Mouse (Mus musculus) embryonic facial prominence, embryonic 12.5 days (tissue): Measurements from ENCODE around the gene Serinc4. TPM values are rescaled to one million over a fixed set of nuclear protein-coding genes. Genes with fewer than 3 reads are reported as not detected.
A peak's percentile ranks its signal among the peaks of the same experiment; 100 is the strongest.

Experiments used
- ATAC-seq: fragments of 200-750 bp; cut with Nextera tagmentation; 2 replicates; pipeline ENCODE4 v1.8.0; 2017; ENCODE audit not compliant: insufficient number of reproducible peaks, insufficient read depth, low FRiP score, low TSS enrichment
- H3K27ac ChIP-seq: fragments of 300-500 bp; sonication (generic); 2 replicates; pipeline ENCODE4 v1.5.1; 2016; ENCODE audit warnings: mild to moderate bottlenecking
- H3K27me3 ChIP-seq: fragments of 300-500 bp; sonication (generic); 2 replicates; pipeline ENCODE4 v1.6.1; 2016; ENCODE audit warnings: mild to moderate bottlenecking, moderate library complexity
- H3K36me3 ChIP-seq: fragments of 300-500 bp; sonication (generic); 2 replicates; pipeline ENCODE4 v1.6.1; 2016; ENCODE audit warnings: mild to moderate bottlenecking
- H3K4me1 ChIP-seq: fragments of 300-500 bp; sonication (generic); 2 replicates; pipeline ENCODE4 v1.6.1; 2016
- H3K4me2 ChIP-seq: fragments of 300-500 bp; sonication (generic); replicated peaks from 2 replicates; pipeline ENCODE4 v1.6.1; 2016; ENCODE audit warnings: mild to moderate bottlenecking, moderate library complexity
- H3K4me3 ChIP-seq: fragments of 300-500 bp; sonication (generic); 2 replicates; pipeline ENCODE4 v1.5.1; 2016; ENCODE audit warnings: mild to moderate bottlenecking
- H3K9ac ChIP-seq: fragments of 300-500 bp; sonication (generic); 2 replicates; pipeline ENCODE4 v1.6.1; 2016; ENCODE audit warnings: mild to moderate bottlenecking, moderate library complexity
- H3K9me3 ChIP-seq: fragments of 300-500 bp; sonication (generic); 2 replicates; pipeline ENCODE4 v1.6.1; 2016; ENCODE audit warnings: mild to moderate bottlenecking, moderate library complexity
- WGBS: fragments of 180-500 bp; shearing (Covaris S2); methylation state at CpG from one replicate; pipeline ENCODE4 v1.1.7; 2016; 5-methylcytosine and 5-hydroxymethylcytosine counted together
- microRNA-seq: library from miRNA; unstranded; fragments of <30 nt; microRNA quantifications from one replicate; pipeline ENCODE4, GENCODE M21; 2017
- polyA plus RNA-seq: library from polyadenylated mRNA; unstranded; fragments of >200 nt; fragmentation: Nextera tagmentation; extraction: Ambion mirVana; gene quantifications from 2 replicates; pipeline ENCODE4 v1.2.1, GENCODE M21; 2016

The Serinc4 gene
- polyA plus RNA-seq, 1 experiment from 2014 or later: not detected

GRCm38 (mm10) chr2:121416356-121416755 lies 40.2 kb downstream of the Serinc4 start:
- ATAC-seq: no peak
- H3K9ac ChIP-seq: no peak overlapping the region
- no peak overlapping the region for H3K27ac ChIP-seq
- peak overlapping the region; percentile 75; the same call in 1 of the 2 replicates for H3K4me2 ChIP-seq
- H3K4me3 ChIP-seq: no peak overlapping the region
- H3K27me3 ChIP-seq: no peaks in the 10 kb centered on the region
- H3K36me3 ChIP-seq: peaks cover 29% of the 10 kb centered on the region
- peaks cover 20% of the 10 kb centered on the region for H3K4me1 ChIP-seq
- WGBS: 89% methylated on average over 6 of the region's 6 CpGs
- H3K9me3 ChIP-seq: no peaks in the 10 kb centered on the region

GRCm38 (mm10) chr2:121415591-121415990 lies 41.0 kb downstream of the Serinc4 start:
- H3K36me3 ChIP-seq: peaks cover 23% of the 10 kb centered on the region
- H3K4me3 ChIP-seq: peak overlapping the region; percentile 97
- peaks cover 20% of the 10 kb centered on the region for H3K4me1 ChIP-seq
- no peak for ATAC-seq
- H3K4me2 ChIP-seq: peak overlapping the region; percentile 75
- peak overlapping the region; percentile 99 for H3K9ac ChIP-seq
- H3K9me3 ChIP-seq: no peaks in the 10 kb centered on the region
- WGBS: 83% methylated on average over 3 of the region's 3 CpGs
- no peak overlapping the region for H3K27ac ChIP-seq
- no peaks in the 10 kb centered on the region for H3K27me3 ChIP-seq

GRCm38 (mm10) chr2:121415103-121415502 lies 41.5 kb downstream of the Serinc4 start:
- H3K27ac ChIP-seq: no peak overlapping the region
- H3K4me1 ChIP-seq: peaks cover 20% of the 10 kb centered on the region
- H3K4me3 ChIP-seq: peak overlapping the region; percentile 97
- H3K9ac ChIP-seq: peak overlapping the region; percentile 99
- no peaks in the 10 kb centered on the region for H3K9me3 ChIP-seq
- WGBS: 66% methylated on average over 3 of the region's 3 CpGs
- H3K27me3 ChIP-seq: no peaks in the 10 kb centered on the region
- no peak for ATAC-seq
- peaks cover 22% of the 10 kb centered on the region for H3K36me3 ChIP-seq
- peak overlapping the region; percentile 75 for H3K4me2 ChIP-seq

- H3K36me3 ChIP-seq: peaks cover 22% of the 10 kb centered on the region
- peak overlapping the region; percentile 99 for H3K9ac ChIP-seq
- under 1% methylated on average over 32 of the region's 32 CpGs for WGBS
- peak overlapping the region; percentile 97 for H3K4me3 ChIP-seq
- H3K27ac ChIP-seq: peak overlapping the region; percentile 98
- H3K4me2 ChIP-seq: peak overlapping the region; percentile 75
- ATAC-seq: peak; percentile 53
- H3K9me3 ChIP-seq: no peaks in the 10 kb centered on the region
- H3K27me3 ChIP-seq: no peaks in the 10 kb centered on the region
- peaks cover 20% of the 10 kb centered on the region for H3K4me1 ChIP-seq
Measured at GRCm38 (mm10) chr2:121414139-121414685, 42.4 kb downstream of the Serinc4 start.

DNA sequence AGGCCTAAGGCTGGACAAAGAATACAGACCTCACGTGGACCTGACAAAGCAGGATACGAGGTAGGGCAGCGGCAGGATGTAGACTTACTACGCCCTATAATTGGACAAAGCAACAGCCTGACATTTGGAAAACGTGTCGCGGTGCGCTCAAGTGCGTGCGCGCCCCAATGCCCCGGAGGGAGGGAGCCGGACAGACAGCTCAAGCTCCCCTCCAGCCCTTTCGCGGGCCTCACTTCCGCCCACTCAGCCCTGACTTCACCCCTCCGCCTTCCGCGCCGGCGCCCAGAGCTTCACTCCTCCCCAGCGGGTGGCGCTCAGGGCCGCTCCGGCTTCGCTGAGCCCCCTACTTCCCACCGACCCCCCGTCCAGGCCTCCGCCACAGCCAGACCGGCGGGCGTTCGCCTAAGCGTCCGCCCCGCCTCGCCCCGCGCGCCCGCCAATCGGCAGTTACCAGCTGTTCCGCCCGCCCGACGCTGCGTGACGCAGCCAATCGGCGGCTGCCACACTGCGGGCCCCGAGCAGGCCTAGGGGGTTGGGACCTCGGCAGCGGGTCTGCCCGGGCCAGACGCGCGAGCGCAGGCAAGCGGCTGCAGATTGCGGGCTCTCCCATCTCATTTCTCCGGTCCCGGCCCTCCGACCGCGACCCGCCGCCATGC lies 43.1 kb downstream of the Serinc4 start, which contains the start of the genes Pdia3 and Catsper2:
Pdia3 (plus strand) TSS at position 389 of the 656 bp plus-strand sequence.
Catsper2 (minus strand) TSS at position 406 of the 656 bp plus-strand sequence.
- peak within 1 kb of the TSS; percentile 97 for H3K4me3 ChIP-seq
- H3K4me2 ChIP-seq: peak within 1 kb of the TSS; percentile 75
- peak within 1 kb of the TSS; percentile 99 for H3K9ac ChIP-seq
- peak; percentile 100 for ATAC-seq
- H3K36me3 ChIP-seq: peaks cover 18% of the 10 kb centered on the region
- under 1% methylated on average over 64 of the region's 68 CpGs for WGBS
- peak within 1 kb of the TSS; percentile 98 for H3K27ac ChIP-seq
- no peaks in the 10 kb centered on the region for H3K27me3 ChIP-seq
- no peaks in the 10 kb centered on the region for H3K9me3 ChIP-seq
- H3K4me1 ChIP-seq: peaks cover 20% of the 10 kb centered on the region

GRCm38 (mm10) chr2:121412843-121413386 lies 43.7 kb downstream of the Serinc4 start:
- H3K27me3 ChIP-seq: no peaks in the 10 kb centered on the region
- H3K9ac ChIP-seq: peak overlapping the region; percentile 99
- ATAC-seq: no peak
- 13% methylated on average over 4 of the region's 4 CpGs for WGBS
- peaks cover 20% of the 10 kb centered on the region for H3K4me1 ChIP-seq
- H3K27ac ChIP-seq: peak overlapping the region; percentile 98
- H3K4me2 ChIP-seq: peak overlapping the region; percentile 75
- H3K4me3 ChIP-seq: peak overlapping the region; percentile 97
- H3K36me3 ChIP-seq: peaks cover 12% of the 10 kb centered on the region
- no peaks in the 10 kb centered on the region for H3K9me3 ChIP-seq

GRCm38 (mm10) chr2:121408160-121408559 lies 48.4 kb downstream of the Serinc4 start:
- Histone ChIP-seq H3K4me1 (no peaks in the 10 kb centered on the region), H3K36me3 (no peaks in the 10 kb centered on the region), H3K4me2 (no peak overlapping the region), H3K4me3 (no peak overlapping the region), H3K9ac (no peak overlapping the region), H3K27me3 (no peaks in the 10 kb centered on the region), H3K27ac (no peak overlapping the region), H3K9me3 (no peaks in the 10 kb centered on the region)
- WGBS: 29% methylated on average over 4 of the region's 4 CpGs
- ATAC-seq: no peak

GRCm38 (mm10) chr2:121403296-121403695 lies 53.3 kb downstream of the Serinc4 start:
- no peaks in the 10 kb centered on the region for H3K36me3 ChIP-seq
- no peak for ATAC-seq

DNA sequence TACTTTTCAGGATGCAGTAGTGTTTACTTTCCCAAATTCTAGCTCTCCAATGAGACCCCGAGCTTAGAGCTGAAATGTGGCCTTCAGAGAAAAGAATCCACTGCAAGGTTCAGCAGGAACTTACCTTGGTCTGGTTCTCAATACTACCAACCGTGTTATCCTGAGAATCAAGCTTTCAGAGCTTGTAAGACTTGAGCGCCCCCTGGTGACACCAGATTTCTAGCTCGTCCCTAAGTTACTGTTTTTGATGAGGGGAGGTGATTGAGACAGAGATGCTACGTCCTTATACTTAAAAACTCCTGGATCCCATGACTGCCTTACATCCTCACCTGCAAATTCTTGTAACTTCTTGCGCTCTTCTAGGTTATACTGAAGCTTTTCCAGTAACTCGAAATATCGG lies 60.0 kb downstream of the Serinc4 start:
- H3K36me3 ChIP-seq: no peaks in the 10 kb centered on the region
- H3K27me3 ChIP-seq: no peaks in the 10 kb centered on the region
- WGBS: 16% methylated on average over 8 of the region's 8 CpGs
- no peak overlapping the region for H3K4me3 ChIP-seq
- no peak for ATAC-seq
- no peak overlapping the region for H3K9ac ChIP-seq
- no peak overlapping the region for H3K4me2 ChIP-seq
- no peak overlapping the region for H3K27ac ChIP-seq
- H3K4me1 ChIP-seq: no peaks in the 10 kb centered on the region
- H3K9me3 ChIP-seq: no peaks in the 10 kb centered on the region

More at GRCm38 (mm10) chr2:121403296-121403695, 53.3 kb downstream of the Serinc4 start:
- no peaks in the 10 kb centered on the region for H3K4me1 ChIP-seq
- no peak overlapping the region for H3K4me3 ChIP-seq
- no peaks in the 10 kb centered on the region for H3K9me3 ChIP-seq
- no peaks in the 10 kb centered on the region for H3K27me3 ChIP-seq
- H3K9ac ChIP-seq: no peak overlapping the region
- H3K4me2 ChIP-seq: no peak overlapping the region
- no peak overlapping the region for H3K27ac ChIP-seq

Small RNAs within 50 kb of the gene (microRNA-seq; reads per million reads assigned to microRNA genes)
- gene Gm22953: not detected

Other genes with a start within 250 kb of the Serinc4 start
- gene Trp53bp1, start 185.4 kb downstream of the Serinc4 start, polyA plus RNA-seq: 125 and 128 TPM in 2 replicates
- gene Map1a, start 167.2 kb downstream of the Serinc4 start, polyA plus RNA-seq: 3.9 and 4.4 TPM in 2 replicates
- gene Ppip5k1, start 101.4 kb downstream of the Serinc4 start, polyA plus RNA-seq: 13.4 and 13.9 TPM in 2 replicates
- gene Ckmt1, start 99.1 kb downstream of the Serinc4 start, polyA plus RNA-seq: 10.2 and 13.0 TPM in 2 replicates
- 0.03 TPM in 1 of 2 replicates, not detected in the other for gene Strc, start 69.6 kb downstream of the Serinc4 start, polyA plus RNA-seq
- 634 and 678 TPM in 2 replicates for gene Pdia3, start 43.0 kb downstream of the Serinc4 start, polyA plus RNA-seq
- 2.1 and 4.2 TPM in 2 replicates for gene Catsper2, start 43.0 kb downstream of the Serinc4 start, polyA plus RNA-seq
- 12.4 and 15.6 TPM in 2 replicates for gene Ell3, start 12.5 kb downstream of the Serinc4 start, polyA plus RNA-seq
- gene Serf2, start 7.6 kb downstream of the Serinc4 start, polyA plus RNA-seq: 495 and 504 TPM in 2 replicates
- 128 and 143 TPM in 2 replicates for gene Hypk, start 3.5 kb downstream of the Serinc4 start, polyA plus RNA-seq
- 62.6 and 64.2 TPM in 2 replicates for gene Mfap1b, start 17.3 kb upstream of the Serinc4 start, polyA plus RNA-seq
- 32.5 and 33.0 TPM in 2 replicates for gene Mfap1a, start 49.9 kb upstream of the Serinc4 start, polyA plus RNA-seq
- gene Wdr76, start 49.9 kb upstream of the Serinc4 start, polyA plus RNA-seq: 8.0 and 8.2 TPM in 2 replicates